Mouse (Mus musculus): ENCODE results near the gene Tsga10. TPM values are rescaled to one million over a fixed set of nuclear protein-coding genes. Genes with fewer than 3 reads are reported as not detected.
A peak's percentile ranks its signal among the peaks of the same experiment; 100 is the strongest.
"Not testable (repeated sequence)": the region's sequence is repeated elsewhere in the genome, so short reads cannot be mapped to it uniquely, and the experiment has no call there.

The Tsga10 gene
- total RNA-seq, 2 experiments from 2014 or later, result 16.2 to 25.2 TPM

- DNase-seq (ENCODE audit: low spot score in 2 of 2), result no peak
- intact Hi-C loops (cut with DNase I), result loop anchor here (2.0 to 5.0 kb wide), 3 partner anchors 25 to 188 kb away; partner anchors contain the start of genes Mitd1 and Mrpl30
Observed at GRCm38 (mm10) chr1:37865401-37866215, 621 bp downstream of the Tsga10 start.

- intact Hi-C loops (cut with DNase I), result loop anchor here (1.0 to 5.0 kb wide), 4 partner anchors 26 to 187 kb away; partner anchors contain the start of genes Mitd1 and Mrpl30
- peak; percentile 100 for DNase-seq (ENCODE audit: low spot score in 2 of 2)
Observed at GRCm38 (mm10) chr1:37864511-37865400, 1.5 kb downstream of the Tsga10 start.

GRCm38 (mm10) chr1:37850696-37851095 is 15.5 kb downstream of the Tsga10 start:
- intact Hi-C loops (cut with DNase I), result no loop called here
- DNase-seq (ENCODE audit: low spot score in 2 of 2), result no peak

- intact Hi-C loops (cut with DNase I), result no loop called here
- DNase-seq (ENCODE audit: low spot score in 2 of 2), result no peak
Observed at GRCm38 (mm10) chr1:37846878-37847277, 19.4 kb downstream of the Tsga10 start.

DNA sequence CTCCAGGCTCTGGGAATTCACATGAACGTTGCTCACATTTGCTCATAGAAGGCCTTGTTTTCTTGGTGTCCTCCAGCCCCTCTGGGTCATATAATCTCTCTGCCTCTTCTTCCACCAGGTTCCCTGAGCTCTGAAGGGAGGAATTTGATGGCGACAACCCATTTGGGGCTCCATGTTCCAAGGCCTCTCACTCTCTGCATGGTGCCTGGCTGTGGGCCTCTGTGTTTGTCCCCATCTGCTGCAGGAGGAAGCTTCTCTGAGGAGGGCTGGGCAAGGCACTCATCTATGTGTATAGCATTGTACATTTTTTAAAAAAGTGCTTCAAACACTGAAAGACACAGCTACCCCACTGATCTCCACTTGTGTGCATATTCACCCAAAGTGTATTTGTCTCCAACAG is 34.5 kb downstream of the Tsga10 start:
- no peak for DNase-seq (ENCODE audit: low spot score in 2 of 2)
- intact Hi-C loops (cut with DNase I), result no loop called here

DNA sequence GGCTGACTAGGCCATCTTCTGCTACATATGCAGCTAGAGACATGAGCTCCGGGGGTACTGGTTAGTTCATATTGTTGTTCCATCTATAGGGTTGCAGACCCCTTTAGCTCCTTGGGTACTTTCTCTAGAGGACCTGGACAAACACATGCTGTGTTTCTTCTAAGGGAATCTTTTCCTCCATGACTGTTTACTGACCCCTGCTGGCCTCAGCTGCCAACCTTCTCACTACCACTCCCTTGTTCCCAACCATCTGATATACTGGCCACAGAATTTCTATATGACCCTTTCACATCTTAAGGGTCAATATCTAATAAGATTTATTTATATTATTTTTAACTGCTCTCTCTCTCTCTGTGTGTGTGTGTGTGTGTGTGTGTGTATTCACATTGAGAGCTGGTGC is 63.9 kb downstream of the Tsga10 start:
- intact Hi-C loops (cut with DNase I), result loop anchor here (5.0 kb wide), 1 partner anchor 80 kb away; the partner anchor contains the start of gene 2010300C02Rik
- DNase-seq (ENCODE audit: low spot score in 2 of 2), result not testable (repeated sequence)

- intact Hi-C loops (cut with DNase I), result loop anchor here (5.0 kb wide), 1 partner anchor 78 kb away; the partner anchor contains the start of gene 2010300C02Rik
- no peak for DNase-seq (ENCODE audit: low spot score in 2 of 2)
Observed at GRCm38 (mm10) chr1:37800298-37800697, 65.9 kb downstream of the Tsga10 start.

DNA sequence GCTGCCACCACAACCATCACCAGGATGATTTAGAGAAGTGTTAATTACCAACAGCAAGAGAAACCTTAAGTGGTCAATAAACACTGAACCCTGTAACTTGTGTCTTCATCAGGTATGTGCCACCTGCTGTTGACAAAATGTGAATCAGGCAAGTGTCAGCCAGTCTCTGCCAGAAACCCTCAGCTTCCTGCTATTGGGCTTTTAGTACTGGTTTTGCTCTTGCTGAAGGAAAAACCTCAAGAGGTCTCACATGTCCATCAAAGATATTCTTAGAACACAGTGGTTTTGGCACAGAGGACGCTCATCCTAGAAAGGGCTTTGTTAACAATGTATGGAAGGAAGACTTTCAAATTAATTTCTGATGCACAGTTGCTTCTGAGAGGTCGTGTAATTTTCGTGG is 66.7 kb downstream of the Tsga10 start:
- no peak for DNase-seq (ENCODE audit: low spot score in 2 of 2)
- intact Hi-C loops (cut with DNase I), result no loop called here

- intact Hi-C loops (cut with DNase I), result no loop called here
- DNase-seq (ENCODE audit: low spot score in 2 of 2), result no peak
Observed at GRCm38 (mm10) chr1:37759407-37759806, 106.8 kb downstream of the Tsga10 start.

DNA sequence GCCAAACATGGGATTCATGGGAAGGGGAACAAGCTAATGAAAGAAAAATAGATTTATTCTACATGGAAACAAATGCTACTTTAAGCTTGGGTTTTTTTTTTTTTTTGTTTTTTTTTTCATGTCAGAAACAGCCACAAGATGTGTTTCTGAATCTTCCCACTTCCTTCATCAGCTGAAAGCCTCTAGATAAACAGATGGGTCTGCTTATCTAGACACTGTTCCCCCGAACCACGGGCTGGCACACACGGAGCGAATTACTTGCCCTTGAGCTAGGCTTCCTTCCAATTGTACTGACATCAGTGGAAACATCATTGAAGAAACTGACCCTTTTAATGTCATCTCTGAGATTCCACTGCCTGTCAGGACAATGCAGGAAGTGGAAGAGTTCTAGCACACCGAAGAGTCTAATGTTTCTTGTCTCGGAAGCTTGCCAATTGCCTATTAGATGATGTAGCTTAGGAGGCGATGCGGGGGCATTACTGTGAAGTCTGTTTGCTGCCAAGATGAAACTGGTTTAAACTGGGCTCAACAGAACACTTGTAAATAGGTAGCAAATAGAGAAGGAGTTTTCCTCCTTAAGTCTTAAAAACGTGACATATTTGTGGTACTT is 121.5 kb downstream of the Tsga10 start:
- DNase-seq (ENCODE audit: low spot score in 2 of 2), result peak in 1 of 2 experiments; percentile 18
- intact Hi-C loops (cut with DNase I), result no loop called here

GRCm38 (mm10) chr1:37742602-37743270 is 123.5 kb downstream of the Tsga10 start:
- intact Hi-C loops (cut with DNase I), result no loop called here
- DNase-seq (ENCODE audit: low spot score in 2 of 2), result no peak

- DNase-seq (ENCODE audit: low spot score in 2 of 2), result no peak
- intact Hi-C loops (cut with DNase I), result no loop called here
Observed at GRCm38 (mm10) chr1:37742126-37742525, 124.1 kb downstream of the Tsga10 start.

DNA sequence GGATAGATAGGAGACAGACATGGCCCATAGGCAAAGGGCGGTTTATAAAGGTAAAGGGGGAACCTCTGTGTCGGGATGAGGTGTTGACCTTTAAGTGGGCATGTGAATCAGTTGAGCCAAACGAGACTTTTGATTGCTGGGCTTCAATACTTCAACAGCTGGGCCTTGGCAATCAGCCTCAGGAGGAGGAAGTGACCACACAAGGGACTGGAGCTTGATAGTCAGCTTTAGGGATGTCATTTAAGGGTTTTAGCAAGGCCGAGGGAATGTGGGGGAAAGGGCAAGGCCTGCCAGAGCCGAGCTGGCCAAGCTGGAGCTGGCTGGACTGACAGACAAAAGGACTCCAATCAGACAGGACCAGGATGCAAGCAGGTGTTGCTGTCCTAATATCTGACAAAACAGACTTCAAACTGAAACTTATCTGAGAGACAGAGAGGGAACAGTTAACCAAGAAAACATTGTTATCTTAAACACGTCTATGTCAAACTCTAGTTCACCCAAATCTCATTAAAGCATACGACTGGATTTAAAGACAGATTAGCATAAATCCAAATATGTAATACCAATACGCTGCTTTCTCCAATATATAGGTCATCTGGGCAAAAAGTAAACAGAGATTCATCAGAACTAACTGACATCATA is 125.9 kb downstream of the Tsga10 start:
- no peak for DNase-seq (ENCODE audit: low spot score in 2 of 2)
- intact Hi-C loops (cut with DNase I), result no loop called here

DNA sequence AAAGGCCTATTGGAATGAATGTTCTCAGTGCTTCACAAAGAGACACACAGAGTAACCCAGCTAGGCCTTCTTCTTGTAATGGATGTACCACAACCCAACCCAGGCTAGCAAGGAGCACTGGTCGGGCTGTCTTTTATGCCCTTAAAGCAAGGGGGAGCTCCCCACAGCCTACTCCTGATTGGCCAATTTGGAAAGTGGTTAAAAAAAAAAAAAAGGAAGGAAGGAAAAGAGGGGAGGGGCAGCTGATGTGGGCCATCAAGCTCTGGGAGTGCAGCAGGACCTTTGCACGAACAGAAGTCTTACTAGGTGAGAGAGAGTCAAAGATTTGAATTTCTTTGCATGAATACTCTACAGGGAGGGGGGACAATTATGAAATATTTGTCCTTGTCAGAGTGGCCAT is 127.3 kb downstream of the Tsga10 start:
- intact Hi-C loops (cut with DNase I), result no loop called here
- no peak for DNase-seq (ENCODE audit: low spot score in 2 of 2)

GRCm38 (mm10) chr1:37737045-37737444 is 129.2 kb downstream of the Tsga10 start:
- no peak for DNase-seq (ENCODE audit: low spot score in 2 of 2)
- intact Hi-C loops (cut with DNase I), result no loop called here

DNA sequence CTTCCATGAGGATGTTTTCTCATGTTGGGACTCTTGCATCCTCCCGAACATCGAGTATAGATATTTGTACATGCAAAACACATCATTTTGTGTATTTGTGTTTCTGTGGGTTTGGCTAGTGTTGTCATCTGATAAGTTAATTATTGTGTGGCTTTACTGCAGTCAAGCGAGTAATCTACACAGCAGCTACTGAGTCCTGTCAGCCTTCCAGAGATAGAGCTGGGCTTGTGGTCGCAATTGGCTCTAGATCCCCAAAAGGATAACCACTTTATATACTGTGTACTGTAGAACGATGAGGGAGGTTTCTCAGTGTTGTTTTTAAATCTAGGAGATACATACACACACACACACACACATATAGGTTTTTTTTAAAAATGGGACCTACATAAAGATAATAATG is 130.3 kb downstream of the Tsga10 start:
- no peak for DNase-seq (ENCODE audit: low spot score in 2 of 2)
- intact Hi-C loops (cut with DNase I), result no loop called here

DNA sequence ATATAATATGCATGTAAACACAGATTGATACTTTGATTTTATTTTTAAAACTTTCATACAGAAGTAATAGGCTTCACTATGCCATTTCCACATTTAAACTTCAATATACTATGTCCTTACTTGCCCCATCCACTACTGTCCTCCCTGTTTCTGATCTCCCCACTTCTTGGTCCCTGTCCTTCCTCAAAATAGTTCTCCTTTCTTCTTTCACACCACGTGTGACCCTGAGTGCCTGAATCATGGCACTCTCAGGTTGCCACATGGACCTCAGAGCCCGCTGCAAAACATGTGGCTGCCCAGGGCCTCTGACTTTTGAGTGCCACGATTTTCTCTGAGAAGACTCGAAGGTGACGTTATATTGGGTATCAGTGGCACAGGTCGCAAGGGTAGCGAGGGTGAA is 131.4 kb downstream of the Tsga10 start:
- DNase-seq (ENCODE audit: low spot score in 2 of 2), result no peak

GRCm38 (mm10) chr1:37729353-37729752 is 136.9 kb downstream of the Tsga10 start:
- intact Hi-C loops (cut with DNase I), result no loop called here
- no peak for DNase-seq (ENCODE audit: low spot score in 2 of 2)

More for the DNA sequence above, 131.4 kb downstream of the Tsga10 start:
- intact Hi-C loops (cut with DNase I), result no loop called here

- intact Hi-C loops (cut with DNase I), result no loop called here
- peak in 1 of 2 experiments; percentile 64 for DNase-seq (ENCODE audit: low spot score in 2 of 2)
Observed at GRCm38 (mm10) chr1:37728053-37728452, 138.2 kb downstream of the Tsga10 start.
